Mouse (Mus musculus): ENCODE measurements around the gene Doxl2. TPM values are rescaled to one million over a fixed set of nuclear protein-coding genes. Genes with fewer than 3 reads are reported as not detected.
A peak's percentile ranks its signal among the peaks of the same experiment; 100 is the strongest.
"Not testable (repeated sequence)": the region's sequence is repeated elsewhere in the genome, so short reads cannot be mapped to it uniquely, and the experiment has no call there.

The Doxl2 gene
- not detected for total RNA-seq (2021)

- DNase-seq (ENCODE audit: low spot score in 2 of 2): no peak
- intact Hi-C loops (cut with DNase I): no loop called here
Observed at GRCm38 (mm10) chr6:48974663-48975062, at the start of gene Doxl2. Gene Doxl2, plus strand, starts transcription at chr6:48974963.

GRCm38 (mm10) chr6:48929595-48929994 is 45.2 kb upstream of the Doxl2 start, which contains the start of gene 1600015I10Rik:
Gene 1600015I10Rik, plus strand, starts transcription at chr6:48929895.
- intact Hi-C loops (cut with DNase I): no loop called here
- no peak for DNase-seq (ENCODE audit: low spot score in 2 of 2)

- DNase-seq (ENCODE audit: low spot score in 2 of 2): no peak
- intact Hi-C loops (cut with DNase I): no loop called here
Observed at GRCm38 (mm10) chr6:48949596-48949995, 25.2 kb upstream of the Doxl2 start.

- intact Hi-C loops (cut with DNase I): no loop called here
- no peak for DNase-seq (ENCODE audit: low spot score in 2 of 2)
Observed at GRCm38 (mm10) chr6:48950676-48951075, 24.1 kb upstream of the Doxl2 start.

- no peak for DNase-seq (ENCODE audit: low spot score in 2 of 2)
- intact Hi-C loops (cut with DNase I): no loop called here
Observed at GRCm38 (mm10) chr6:48951630-48952029, 23.1 kb upstream of the Doxl2 start.

GRCm38 (mm10) chr6:48953220-48953619 is 21.5 kb upstream of the Doxl2 start:
- no peak for DNase-seq (ENCODE audit: low spot score in 2 of 2)
- intact Hi-C loops (cut with DNase I): no loop called here

GRCm38 (mm10) chr6:48954211-48954610 is 20.6 kb upstream of the Doxl2 start:
- no peak for DNase-seq (ENCODE audit: low spot score in 2 of 2)
- intact Hi-C loops (cut with DNase I): loop anchor here (2.0 kb wide), 1 partner anchor 137 kb away; no protein-coding TSS in a partner anchor

GRCm38 (mm10) chr6:48954946-48955345 is 19.8 kb upstream of the Doxl2 start:
- peak; percentile 10 to 23 for DNase-seq (ENCODE audit: low spot score in 2 of 2)
- intact Hi-C loops (cut with DNase I): loop anchor here (2.0 to 5.0 kb wide), 3 partner anchors 93 to 308 kb away; partner anchors contain the start of gene Gimap8

GRCm38 (mm10) chr6:48956785-48957184 is 18.0 kb upstream of the Doxl2 start:
- no peak for DNase-seq (ENCODE audit: low spot score in 2 of 2)
- intact Hi-C loops (cut with DNase I): loop anchor here (5.0 kb wide), 2 partner anchors 94 to 309 kb away; partner anchors contain the start of gene Gimap8

GRCm38 (mm10) chr6:48958053-48958452 is 16.7 kb upstream of the Doxl2 start:
- intact Hi-C loops (cut with DNase I): loop anchor here (5.0 kb wide), 2 partner anchors 96 to 311 kb away; partner anchors contain the start of gene Gimap8
- no peak for DNase-seq (ENCODE audit: low spot score in 2 of 2)

GRCm38 (mm10) chr6:48959151-48959550 is 15.6 kb upstream of the Doxl2 start:
- DNase-seq (ENCODE audit: low spot score in 2 of 2): not testable (repeated sequence)
- intact Hi-C loops (cut with DNase I): loop anchor here (5.0 kb wide), 2 partner anchors 97 to 312 kb away; partner anchors contain the start of gene Gimap8

- intact Hi-C loops (cut with DNase I); DNase-seq (ENCODE audit: low spot score in 2 of 2): not testable (repeated sequence)
Observed at GRCm38 (mm10) chr6:48966696-48967095, 8.1 kb upstream of the Doxl2 start.

- no peak for DNase-seq (ENCODE audit: low spot score in 2 of 2)
- intact Hi-C loops (cut with DNase I): no loop called here
Observed at GRCm38 (mm10) chr6:48967868-48968267, 6.9 kb upstream of the Doxl2 start.

GRCm38 (mm10) chr6:48979616-48980015 is 4.9 kb downstream of the Doxl2 start:
- intact Hi-C loops (cut with DNase I): no loop called here
- DNase-seq (ENCODE audit: low spot score in 2 of 2): no peak

- intact Hi-C loops (cut with DNase I): no loop called here
- peak; percentile 12 to 15 for DNase-seq (ENCODE audit: low spot score in 2 of 2)
Observed at GRCm38 (mm10) chr6:48982305-48982704, 7.5 kb downstream of the Doxl2 start.

GRCm38 (mm10) chr6:48986444-48986990 is 11.8 kb downstream of the Doxl2 start, which contains the start of gene Svs1:
Gene Svs1, plus strand, starts transcription at chr6:48986861.
- intact Hi-C loops (cut with DNase I): no loop called here
- DNase-seq (ENCODE audit: low spot score in 2 of 2): no peak

GRCm38 (mm10) chr6:48989971-48990370 is 15.2 kb downstream of the Doxl2 start:
- intact Hi-C loops (cut with DNase I): no loop called here
- DNase-seq (ENCODE audit: low spot score in 2 of 2): no peak

- no peak for DNase-seq (ENCODE audit: low spot score in 2 of 2)
- intact Hi-C loops (cut with DNase I): no loop called here
Observed at GRCm38 (mm10) chr6:48991991-48992390, 17.2 kb downstream of the Doxl2 start.

GRCm38 (mm10) chr6:48998186-48998585 is 23.4 kb downstream of the Doxl2 start:
- intact Hi-C loops (cut with DNase I): no loop called here
- no peak for DNase-seq (ENCODE audit: low spot score in 2 of 2)

GRCm38 (mm10) chr6:48998796-48999195 is 24.0 kb downstream of the Doxl2 start:
- intact Hi-C loops (cut with DNase I): no loop called here
- no peak for DNase-seq (ENCODE audit: low spot score in 2 of 2)

GRCm38 (mm10) chr6:49003381-49003780 is 28.6 kb downstream of the Doxl2 start:
- intact Hi-C loops (cut with DNase I): no loop called here

More at GRCm38 (mm10) chr6:49003381-49003780, 28.6 kb downstream of the Doxl2 start:
- DNase-seq (ENCODE audit: low spot score in 2 of 2): no peak

All from left cerebral cortex, postnatal 36 days (tissue).